Mouse (Mus musculus) neural tube, embryonic 12.5 days (tissue): Measurements from ENCODE around the gene Flrt3. TPM values are rescaled to one million over a fixed set of nuclear protein-coding genes. Genes with fewer than 3 reads are reported as not detected.

Source experiments
- ATAC-seq: fragments of 200-750 bp; cut with Nextera tagmentation; 2 replicates; pipeline ENCODE4 v1.8.0; 2017; ENCODE audit warnings: low read depth, mild to moderate bottlenecking, moderate TSS enrichment, moderate library complexity; ENCODE audit not compliant: low FRiP score
- H3K27ac ChIP-seq: fragments of 300-500 bp; sonication (generic); 2 replicates; pipeline ENCODE4 v1.5.1; 2016
- H3K27me3 ChIP-seq: fragments of 300-500 bp; sonication (generic); replicated peaks from 2 replicates; pipeline ENCODE4 v1.6.1; 2016; ENCODE audit warnings: mild to moderate bottlenecking
- H3K36me3 ChIP-seq: fragments of 300-500 bp; sonication (generic); 2 replicates; pipeline ENCODE4 v1.6.1; 2016; ENCODE audit warnings: mild to moderate bottlenecking
- H3K4me1 ChIP-seq: fragments of 300-500 bp; sonication (generic); 2 replicates; pipeline ENCODE4 v1.6.1; 2016
- H3K4me2 ChIP-seq: fragments of 300-500 bp; sonication (generic); replicated peaks from 2 replicates; pipeline ENCODE4 v1.6.1; 2016; ENCODE audit warnings: mild to moderate bottlenecking
- H3K4me3 ChIP-seq: fragments of 300-500 bp; sonication (generic); 2 replicates; pipeline ENCODE4 v1.5.1; 2016
- H3K9ac ChIP-seq: fragments of 300-500 bp; sonication (generic); 2 replicates; pipeline ENCODE4 v1.6.1; 2016; ENCODE audit warnings: mild to moderate bottlenecking
- H3K9me3 ChIP-seq: fragments of 300-500 bp; sonication (generic); 2 replicates; pipeline ENCODE4 v1.6.1; 2016; ENCODE audit warnings: mild to moderate bottlenecking
- WGBS: fragments of 180-500 bp; shearing (Covaris S2); methylation state at CpG from one replicate; pipeline ENCODE4 v1.1.7; 2016; 5-methylcytosine and 5-hydroxymethylcytosine counted together
- polyA plus RNA-seq: library from polyadenylated mRNA; unstranded; fragments of >200 nt; fragmentation: Nextera tagmentation; extraction: Ambion mirVana; gene quantifications from 2 replicates; pipeline ENCODE4 v1.2.1, GENCODE M21; 2016

The Flrt3 gene
- polyA plus RNA-seq, 1 experiment from 2014 or later, result 35.2 TPM

DNA sequence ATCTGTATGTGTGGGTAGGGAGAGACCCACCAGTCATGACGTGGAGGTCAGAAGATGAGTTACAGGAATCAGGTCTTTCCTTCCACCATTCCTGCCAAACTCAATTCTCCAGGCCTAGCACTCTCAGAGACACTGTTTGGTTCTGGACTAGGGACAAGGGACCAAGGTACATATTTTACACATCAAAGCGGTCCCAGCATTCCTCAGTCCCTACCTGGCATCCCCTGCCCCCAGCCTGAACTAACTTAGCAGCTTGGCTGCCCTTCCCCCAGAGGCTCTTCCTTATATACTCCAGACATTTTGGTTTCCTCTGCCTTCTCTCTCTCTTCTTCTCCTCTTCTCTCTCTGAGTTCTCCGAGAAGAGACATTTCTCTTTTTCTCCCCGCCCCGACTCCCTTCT lies 2.2 kb upstream of the Flrt3 start:
- no peaks in the 10 kb centered on the region for H3K36me3 ChIP-seq
- WGBS, result 81% methylated on average over 5 of the region's 5 CpGs
- H3K27me3 ChIP-seq, result no peaks in the 10 kb centered on the region
- H3K27ac ChIP-seq, result no peak overlapping the region
- ATAC-seq, result no peak
- H3K4me1 ChIP-seq, result no peaks in the 10 kb centered on the region; the same call in 1 of the 2 replicates
- H3K9ac ChIP-seq, result no peak overlapping the region
- H3K4me2 ChIP-seq, result no peak overlapping the region
- no peaks in the 10 kb centered on the region for H3K9me3 ChIP-seq
- no peak overlapping the region for H3K4me3 ChIP-seq

DNA sequence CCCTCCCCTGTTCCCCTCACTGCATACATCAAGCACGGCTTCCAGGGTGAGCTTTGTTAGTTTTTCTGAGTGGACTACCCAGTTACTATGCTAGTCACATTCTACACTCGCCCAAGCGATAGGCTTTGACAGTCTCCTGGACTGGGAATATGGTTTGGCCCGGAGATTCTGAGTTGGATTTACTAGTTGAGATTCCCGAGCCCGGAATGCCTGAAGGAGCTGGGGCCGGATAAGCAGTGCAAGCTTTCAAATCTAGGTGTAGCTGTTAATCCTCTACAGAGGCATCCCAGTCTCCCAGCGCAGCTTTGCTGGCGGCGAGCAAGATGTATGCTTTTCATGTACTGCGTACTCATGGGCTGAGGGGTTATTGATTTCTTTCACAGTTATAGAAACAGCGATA lies 812 bp downstream of the Flrt3 start:
- Histone ChIP-seq H3K9ac (peak overlapping the region; percentile 69), H3K27ac (peak overlapping the region; percentile 46; the same call in 1 of the 2 replicates), H3K4me3 (peak overlapping the region; percentile 54), H3K27me3 (no peaks in the 10 kb centered on the region), H3K9me3 (no peaks in the 10 kb centered on the region), H3K4me2 (peak overlapping the region; percentile 62), H3K36me3 (no peaks in the 10 kb centered on the region), H3K4me1 (peaks cover 15% of the 10 kb centered on the region)
- WGBS, result under 1% methylated on average over 12 of the region's 12 CpGs
- ATAC-seq, result peak; percentile 34

DNA sequence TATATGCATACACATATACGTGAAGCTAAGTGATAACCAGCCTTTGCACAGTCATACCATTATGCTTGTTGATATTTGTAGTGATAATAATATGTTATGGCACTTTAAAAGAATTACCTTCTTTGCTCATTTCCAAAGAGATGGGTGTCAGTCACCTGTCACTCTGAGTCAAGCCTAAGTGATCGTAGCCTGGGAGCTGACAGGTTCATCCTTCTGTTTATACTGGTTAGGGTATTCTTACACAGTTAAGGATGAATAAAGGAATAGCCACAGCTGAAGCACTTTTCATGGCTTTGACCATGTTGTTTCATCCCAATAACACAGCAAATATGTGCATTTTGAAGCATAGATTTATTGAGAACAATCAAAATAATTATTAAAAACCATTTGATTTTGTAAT lies 1.5 kb downstream of the Flrt3 start:
- ATAC-seq, result no peak
- Histone ChIP-seq H3K36me3 (no peaks in the 10 kb centered on the region), H3K4me1 (peaks cover 17% of the 10 kb centered on the region), H3K9ac (0 out of 2 replicates have a peak overlapping the region, but pooled peaks have one; percentile 14), H3K9me3 (no peaks in the 10 kb centered on the region), H3K27ac (no peak overlapping the region), H3K4me3 (peak overlapping the region; percentile 31), H3K4me2 (peak overlapping the region; percentile 62), H3K27me3 (no peaks in the 10 kb centered on the region)
- 25% methylated on average over 2 of the region's 2 CpGs for WGBS

DNA sequence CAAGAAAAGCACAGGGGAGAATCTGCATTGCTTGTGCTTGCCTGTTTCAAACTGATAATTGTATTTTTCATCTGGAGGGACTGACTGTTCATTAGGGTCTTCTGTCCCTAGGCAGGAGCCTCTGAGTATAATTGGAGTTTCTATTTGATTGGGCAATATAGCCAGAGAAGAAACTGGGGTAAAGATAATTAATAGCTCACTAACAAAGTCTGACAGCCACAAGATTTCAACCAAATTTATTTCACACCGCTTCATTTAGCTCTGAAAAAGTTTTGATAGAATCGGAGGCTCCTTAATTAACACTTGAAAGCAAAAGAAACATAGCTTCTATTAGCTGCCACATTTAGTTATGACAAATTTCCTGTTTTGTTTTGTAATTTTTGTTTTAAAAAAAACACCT lies 2.2 kb downstream of the Flrt3 start:
- ATAC-seq, result no peak
- Histone ChIP-seq H3K36me3 (no peaks in the 10 kb centered on the region), H3K27me3 (no peaks in the 10 kb centered on the region), H3K9ac (peak overlapping the region; percentile 33; the same call in 1 of the 2 replicates), H3K4me3 (peak overlapping the region; percentile 22), H3K9me3 (no peaks in the 10 kb centered on the region), H3K4me2 (peak overlapping the region; percentile 62), H3K27ac (no peak overlapping the region), H3K4me1 (peaks cover 17% of the 10 kb centered on the region)
- WGBS, result 8% methylated on average over 2 of the region's 2 CpGs

DNA sequence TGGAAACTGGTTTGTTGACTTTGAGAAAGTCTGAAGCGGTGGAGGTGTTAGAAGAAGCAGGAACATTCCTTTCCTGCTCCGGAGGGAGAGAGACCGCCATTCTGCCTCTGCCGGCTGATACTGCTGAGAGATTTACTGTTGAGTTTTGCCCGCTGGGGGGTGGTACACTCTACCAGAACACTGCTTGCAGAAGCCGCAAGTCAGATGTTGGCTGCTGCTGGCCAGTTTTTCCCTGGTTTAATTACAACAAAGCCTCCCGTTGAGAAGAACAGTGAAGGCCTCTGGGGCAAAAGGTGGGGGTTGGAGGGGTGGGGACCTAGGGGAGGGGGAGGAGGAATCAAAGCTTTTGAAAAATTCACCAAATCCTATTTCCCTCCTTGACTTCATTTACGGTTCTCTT lies 3.0 kb downstream of the Flrt3 start:
- no peaks in the 10 kb centered on the region for H3K36me3 ChIP-seq
- H3K9me3 ChIP-seq, result no peaks in the 10 kb centered on the region
- H3K27ac ChIP-seq, result no peak overlapping the region
- no peaks in the 10 kb centered on the region for H3K27me3 ChIP-seq
- no peak overlapping the region; the same call in 1 of the 2 replicates for H3K9ac ChIP-seq
- ATAC-seq, result peak; percentile 53
- H3K4me3 ChIP-seq, result peak overlapping the region; percentile 22
- H3K4me2 ChIP-seq, result peak overlapping the region; percentile 62
- under 1% methylated on average over 8 of the region's 8 CpGs for WGBS
- peaks cover 17% of the 10 kb centered on the region for H3K4me1 ChIP-seq

DNA sequence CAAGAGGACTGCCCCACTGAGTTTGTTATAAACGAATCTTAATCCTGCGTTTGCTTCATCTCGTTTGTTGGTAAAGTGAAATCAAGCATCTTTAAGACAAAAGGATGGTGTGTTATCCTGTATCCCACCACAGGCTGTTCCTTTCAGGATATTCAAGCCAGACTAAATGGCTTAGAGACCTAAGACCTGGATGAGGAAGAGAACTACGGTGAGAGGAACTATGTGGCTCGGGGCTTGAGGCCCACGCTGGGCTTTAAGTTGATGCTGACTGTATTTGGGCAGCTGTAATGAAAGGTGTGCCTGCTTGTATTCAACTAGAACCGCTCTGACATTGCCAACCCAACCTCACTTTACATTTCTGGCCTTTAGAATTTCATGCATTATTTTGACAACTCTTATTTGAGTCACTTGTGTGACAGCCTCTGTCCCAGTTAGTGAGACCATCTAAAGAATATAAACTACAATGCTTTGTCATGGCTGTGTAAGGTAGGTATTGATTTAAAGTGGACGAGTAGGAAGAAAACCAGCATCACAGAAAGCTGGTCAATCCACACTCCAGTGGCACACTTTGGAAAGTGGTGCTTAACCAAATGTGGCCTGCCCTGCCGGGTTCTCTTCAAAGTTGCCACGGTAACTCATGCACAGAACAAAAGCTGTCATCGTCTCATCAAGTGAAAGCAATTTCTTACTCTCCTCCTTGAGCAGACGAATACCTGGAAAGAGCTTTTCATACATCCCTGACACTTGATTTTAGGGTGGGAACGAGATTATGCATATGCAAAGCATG lies 3.8 kb downstream of the Flrt3 start:
- ATAC-seq, result no peak
- Histone ChIP-seq H3K27ac (no peak overlapping the region), H3K27me3 (no peaks in the 10 kb centered on the region), H3K9ac (no peak overlapping the region), H3K36me3 (no peaks in the 10 kb centered on the region), H3K9me3 (no peaks in the 10 kb centered on the region), H3K4me1 (peaks cover 17% of the 10 kb centered on the region), H3K4me3 (peak overlapping the region; percentile 20), H3K4me2 (peak overlapping the region; percentile 62)
- WGBS, result 37% methylated on average over 13 of the region's 13 CpGs

DNA sequence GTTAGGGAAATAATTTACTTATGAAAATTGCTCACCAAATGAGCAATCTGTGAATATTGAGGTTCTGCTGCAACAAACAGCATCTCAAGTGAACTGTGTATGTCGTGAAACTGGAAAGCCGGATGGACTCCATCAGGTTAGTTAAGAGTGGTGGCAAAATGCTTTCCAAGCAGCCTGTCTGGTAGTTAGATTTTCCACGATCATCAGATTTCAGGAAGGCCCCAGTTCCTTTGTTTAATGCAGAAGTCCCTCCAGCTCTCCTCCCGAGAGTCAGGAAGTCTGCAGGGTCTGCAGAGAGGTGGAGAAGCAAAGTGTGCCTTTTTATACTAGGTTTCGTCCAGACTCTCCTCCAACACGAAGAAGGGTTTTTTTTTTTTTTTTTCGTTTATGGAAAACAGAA lies 4.4 kb downstream of the Flrt3 start:
- no peaks in the 10 kb centered on the region for H3K36me3 ChIP-seq

DNA sequence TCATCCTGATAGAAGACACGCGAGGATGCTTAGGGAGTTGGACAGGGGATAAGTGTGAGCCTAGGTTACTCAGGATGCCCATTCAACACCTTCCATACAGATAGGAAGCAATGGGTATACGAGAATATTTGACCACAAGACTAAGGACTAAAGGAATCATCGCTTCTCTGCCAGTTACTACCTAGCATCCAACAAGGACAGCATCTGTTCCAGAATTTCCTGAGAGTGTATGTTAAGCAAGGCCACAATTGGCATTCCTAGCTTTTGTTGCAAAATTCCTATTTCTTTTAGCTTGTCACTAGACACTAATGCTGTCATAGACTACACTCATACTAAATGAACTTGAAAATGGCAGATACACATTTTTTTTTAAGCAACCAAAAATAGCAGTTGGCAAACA lies 6.9 kb downstream of the Flrt3 start:
- Histone ChIP-seq H3K27me3 (no peaks in the 10 kb centered on the region), H3K27ac (no peak overlapping the region), H3K9me3 (no peaks in the 10 kb centered on the region), H3K9ac (no peak overlapping the region), H3K36me3 (peaks cover 22% of the 10 kb centered on the region), H3K4me3 (no peak overlapping the region), H3K4me2 (no peak overlapping the region), H3K4me1 (peaks cover 17% of the 10 kb centered on the region)
- ATAC-seq, result no peak
- 97% methylated on average over 4 of the region's 4 CpGs for WGBS

More for the DNA sequence above, 4.4 kb downstream of the Flrt3 start:
- Histone ChIP-seq H3K9me3 (no peaks in the 10 kb centered on the region), H3K4me3 (no peak overlapping the region), H3K4me1 (peaks cover 17% of the 10 kb centered on the region), H3K9ac (no peak overlapping the region), H3K4me2 (peak overlapping the region; percentile 62), H3K27me3 (no peaks in the 10 kb centered on the region), H3K27ac (no peak overlapping the region)
- 32% methylated on average over 7 of the region's 7 CpGs for WGBS
- no peak for ATAC-seq

DNA sequence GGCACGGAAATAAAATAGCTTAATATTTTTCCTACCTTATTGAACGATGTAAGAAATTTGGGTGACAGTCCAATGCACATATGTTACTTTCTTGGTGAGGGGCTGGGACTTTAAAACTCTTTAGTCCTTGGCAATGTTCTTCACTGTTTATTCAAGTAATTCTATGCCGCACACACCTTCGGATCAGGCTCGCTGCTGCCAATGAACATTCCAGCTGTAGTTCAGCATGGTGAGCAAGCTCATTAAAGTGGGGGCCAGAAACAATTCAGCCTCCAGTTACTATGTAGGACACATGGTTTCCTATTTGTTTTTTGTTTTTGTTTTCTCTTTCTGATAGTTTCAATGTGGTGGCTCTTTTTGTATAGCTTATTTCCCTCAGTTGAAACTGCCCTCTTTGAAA lies 8.6 kb downstream of the Flrt3 start:
- no peak for ATAC-seq
- H3K9ac ChIP-seq, result no peak overlapping the region
- WGBS, result 81% methylated on average over 5 of the region's 5 CpGs
- H3K9me3 ChIP-seq, result no peaks in the 10 kb centered on the region
- H3K4me2 ChIP-seq, result no peak overlapping the region
- no peak overlapping the region for H3K27ac ChIP-seq
- H3K4me3 ChIP-seq, result no peak overlapping the region
- H3K4me1 ChIP-seq, result peaks cover 15% of the 10 kb centered on the region
- H3K36me3 ChIP-seq, result peaks cover 26% of the 10 kb centered on the region
- no peaks in the 10 kb centered on the region for H3K27me3 ChIP-seq

DNA sequence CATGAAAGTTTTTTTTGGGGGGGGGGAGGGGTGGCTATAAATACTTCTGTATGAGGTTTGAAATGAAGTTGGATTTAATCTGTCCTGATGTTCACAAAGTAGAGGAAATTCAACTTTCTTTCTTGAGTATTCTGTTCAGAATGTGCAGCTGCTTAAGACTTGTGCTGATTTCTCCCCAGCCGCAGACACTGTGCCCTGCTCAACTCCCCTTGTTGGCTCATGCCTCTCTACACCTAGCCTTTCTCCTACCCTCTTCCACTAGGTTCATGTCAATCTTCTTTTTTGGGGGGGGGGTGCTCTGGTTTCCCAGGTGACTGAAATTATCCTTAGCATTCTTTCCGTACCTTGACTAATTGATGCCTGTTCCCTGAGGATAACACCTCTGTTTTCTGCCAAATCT lies 17.3 kb downstream of the Flrt3 start:
- Histone ChIP-seq H3K36me3 (peaks cover 2% of the 10 kb centered on the region; the same call in 1 of the 2 replicates), H3K4me2 (no peak overlapping the region), H3K9me3 (no peaks in the 10 kb centered on the region), H3K9ac (no peak overlapping the region), H3K27me3 (no peaks in the 10 kb centered on the region; the same call in 1 of the 2 replicates), H3K4me3 (no peak overlapping the region), H3K4me1 (peaks cover 10% of the 10 kb centered on the region; the same call in 1 of the 2 replicates), H3K27ac (no peak overlapping the region)
- peak; percentile 55; the same call in 1 of the 2 replicates for ATAC-seq
- 19% methylated on average over 2 of the region's 2 CpGs for WGBS

DNA sequence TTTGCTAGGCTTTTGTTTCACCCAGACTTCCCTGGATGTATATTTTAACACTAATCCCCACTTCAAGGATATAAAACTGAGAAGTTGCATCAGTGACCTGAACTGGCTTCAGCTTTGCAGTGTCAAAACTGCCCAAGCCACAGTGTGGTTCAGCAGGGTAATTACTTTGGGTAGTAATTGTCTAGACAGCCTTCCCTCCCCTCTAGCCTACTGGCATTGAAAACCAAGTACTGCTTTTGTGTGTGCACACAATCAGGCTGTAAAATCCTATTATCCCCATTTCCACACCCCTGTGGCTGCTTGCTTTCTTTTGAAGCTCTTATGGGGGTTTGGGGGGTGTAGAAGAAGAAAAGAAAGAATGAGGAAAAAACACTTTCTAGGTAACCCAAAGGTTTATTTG lies 17.8 kb downstream of the Flrt3 start:
- Histone ChIP-seq H3K27me3 (no peaks in the 10 kb centered on the region; the same call in 1 of the 2 replicates), H3K4me3 (no peak overlapping the region), H3K4me2 (no peak overlapping the region), H3K27ac (no peak overlapping the region), H3K36me3 (no peaks in the 10 kb centered on the region), H3K9me3 (no peaks in the 10 kb centered on the region), H3K4me1 (peaks cover 10% of the 10 kb centered on the region; the same call in 1 of the 2 replicates), H3K9ac (no peak overlapping the region)
- ATAC-seq, result peak; percentile 79

DNA sequence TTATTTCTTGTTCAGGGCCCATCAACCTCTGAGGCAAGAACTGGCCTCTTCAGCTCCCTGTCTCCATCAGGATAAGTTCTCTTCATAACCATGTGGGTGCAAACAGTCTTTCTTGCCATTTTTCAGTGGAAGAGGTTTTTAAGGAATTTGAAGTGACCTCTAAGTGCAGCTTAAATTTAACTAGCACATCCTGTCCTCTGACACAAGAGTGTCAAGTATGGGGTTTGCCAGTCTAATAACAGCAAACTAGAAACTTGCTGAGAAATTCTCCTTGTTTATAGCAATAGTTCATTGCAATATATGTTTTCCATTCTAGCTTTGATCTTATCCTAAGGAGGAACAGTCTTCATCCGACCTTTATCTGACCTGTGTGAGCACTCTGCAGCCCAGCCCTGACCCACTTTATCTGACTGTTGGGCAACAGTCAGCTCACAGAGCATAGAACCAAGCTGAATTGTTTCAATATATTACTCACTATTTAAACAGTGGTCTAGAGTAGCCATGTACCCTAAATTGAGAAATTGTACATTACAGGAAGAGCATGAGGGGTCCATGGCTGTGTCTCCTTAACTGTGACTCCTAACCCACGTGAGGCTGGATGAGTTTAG lies 49.4 kb downstream of the Flrt3 start:
- Histone ChIP-seq H3K4me3 (no peak overlapping the region), H3K27me3 (no peaks in the 10 kb centered on the region), H3K9me3 (no peaks in the 10 kb centered on the region), H3K27ac (no peak overlapping the region), H3K9ac (no peak overlapping the region), H3K4me1 (no peaks in the 10 kb centered on the region), H3K4me2 (no peak overlapping the region), H3K36me3 (no peaks in the 10 kb centered on the region)
- WGBS, result 74% methylated on average over 2 of the region's 2 CpGs
- no peak for ATAC-seq
